In genomic region chr16:92051777-92052310, GRCm38 (mm10) we compare ENCODE assay signal across 29 mouse cellular contexts. TPM values are rescaled to one million over a fixed set of nuclear protein-coding genes. Genes with fewer than 3 reads are reported as not detected.
DNase-seq lines count a peak whose midpoint lies in the region; ATAC-seq lines count a peak whose summit lies in the region.
"Had no signal": no experiment of that assay in that cellular context is flagged by ENCODE, and none has a peak within 500 bp of the region (broad histone marks: within the 10 kb centered on the region; RNA-seq: fewer than 3 reads in every experiment).

No protein-coding gene starts in this region.

- WGBS in intestine, embryonic 16.5 days, result 77% methylated on average over 7 of the region's 7 CpGs

- DNase-seq in urinary bladder, postnatal 14 days (ENCODE audit: low spot score), result peak; percentile 34
- DNase-seq in urinary bladder, postnatal 25 days (ENCODE audit: low spot score), result no peak
- DNase-seq in frontal cortex, postnatal 14 days (ENCODE audit: low spot score in 2 of 2), result no peak
- no peak for DNase-seq in gastrocnemius, postnatal 4 days (ENCODE audit: low spot score in 2 of 2)
- DNase-seq: adrenal gland, postnatal 10 days; B cell, adult 2 months; cerebellum, adult 18-20 months; cerebellum, adult 9-10 months; cerebellum, postnatal 14 days; gastrocnemius, postnatal 14 days; heart, adult 2 months; heart, postnatal 14 days; heart, postnatal 4 days had no signal

- no peak overlapping the region for H3K4me2 ChIP-seq in intestine, embryonic 16.5 days (ENCODE audit: low read depth, low read length)
- H3K4me2 ChIP-seq: forebrain, embryonic 15.5 days; heart, embryonic 13.5 days; hindbrain, embryonic 14.5 days had no signal

- no peak for ATAC-seq in megakaryocyte, adult 5-6 weeks (ENCODE audit: poor library complexity, severe bottlenecking)
- peak; percentile 76 for ATAC-seq in intestine, embryonic 16.5 days
- ATAC-seq: forebrain, embryonic 15.5 days; hindbrain, postnatal 0 days; Patski had no signal

- peak overlapping the region; percentile 60 for H3K4me3 ChIP-seq in megakaryocyte, embryonic 14.5 days (replicated peaks)
- H3K4me3 ChIP-seq in intestine, embryonic 16.5 days (ENCODE audit: low read length), result no peak overlapping the region
- H3K4me3 ChIP-seq: forebrain, embryonic 15.5 days; heart, adult 2 months; heart, embryonic 10.5 days; heart, embryonic 13.5 days had no signal

- H3K27ac ChIP-seq in intestine, embryonic 16.5 days (ENCODE audit: low read length), result no peak overlapping the region
- H3K27ac ChIP-seq: forebrain, embryonic 15.5 days; heart, adult 2 months; heart, embryonic 10.5 days; heart, embryonic 13.5 days; hindbrain, embryonic 14.5 days; hindbrain, postnatal 0 days had no signal

- peaks cover 36% of the 10 kb centered on the region for H3K9me3 ChIP-seq in megakaryocyte, embryonic 14.5 days
- peaks cover 11% of the 10 kb centered on the region for H3K9me3 ChIP-seq in intestine, embryonic 16.5 days (ENCODE audit: control insufficient read depth, low read length)
- H3K9me3 ChIP-seq: forebrain, embryonic 15.5 days had no signal

- peaks cover 26% of the 10 kb centered on the region for H3K27me3 ChIP-seq in megakaryocyte, embryonic 14.5 days (replicated peaks)
- H3K27me3 ChIP-seq in intestine, embryonic 16.5 days (replicated peaks; ENCODE audit: control insufficient read depth, insufficient read depth, low read length), result no peaks in the 10 kb centered on the region
- H3K27me3 ChIP-seq: forebrain, embryonic 15.5 days; heart, embryonic 13.5 days; Patski had no signal

- H3K9ac ChIP-seq in intestine, embryonic 16.5 days (ENCODE audit: low read depth, low read length), result no peak overlapping the region
- H3K9ac ChIP-seq: forebrain, embryonic 15.5 days; heart, embryonic 13.5 days; hindbrain, embryonic 14.5 days had no signal

- H3K4me1 ChIP-seq in megakaryocyte, embryonic 14.5 days, result peaks cover 18% of the 10 kb centered on the region
- no peaks in the 10 kb centered on the region for H3K4me1 ChIP-seq in intestine, embryonic 16.5 days (ENCODE audit: control insufficient read depth, insufficient read depth, low read length)

- no peaks in the 10 kb centered on the region for H3K36me3 ChIP-seq in megakaryocyte, embryonic 14.5 days (replicated peaks; ENCODE audit: low read length)
- no peaks in the 10 kb centered on the region for H3K36me3 ChIP-seq in intestine, embryonic 16.5 days (ENCODE audit: control insufficient read depth, insufficient read depth, low read length)
- H3K36me3 ChIP-seq: forebrain, embryonic 15.5 days; G1E; heart, embryonic 13.5 days had no signal

RNA-seq across cellular contexts. Expression of gene Mrps6, which starts 6.2 kb away (rescaled TPM):
- 13.9 TPM in 1 of 2 replicates, not detected in the other for polyA plus RNA-seq in megakaryocyte, embryonic 14.5 days (2012; ENCODE audit: insufficient read depth, low replicate concordance)
- 8.9 and 10.2 TPM in 2 replicates for total RNA-seq in megakaryocyte, adult 5-6 weeks (2015)
- 6.6 and 12.8 TPM in 2 replicates for total RNA-seq in megakaryocyte, adult 5-6 weeks (2017)
- 93.1 and 106 TPM in 2 replicates for polyA plus RNA-seq in intestine, embryonic 16.5 days (2015; fragmentation: Nextera tagmentation; extraction: Ambion mirVana)
- 10 to 100 TPM; 20.9 to 23.8 TPM for total RNA-seq in gastrocnemius, postnatal 4 days (2021)

RNA-seq across cellular contexts. Expression of gene Gm49711, which starts 6.3 kb away (rescaled TPM):
- not detected in 2 replicates for polyA plus RNA-seq in megakaryocyte, embryonic 14.5 days (2012; ENCODE audit: insufficient read depth, low replicate concordance)
- total RNA-seq in megakaryocyte, adult 5-6 weeks (2015), result not detected in 2 replicates
- total RNA-seq in megakaryocyte, adult 5-6 weeks (2017), result not detected in 2 replicates
- not detected in 2 replicates for polyA plus RNA-seq in intestine, embryonic 16.5 days (2015; fragmentation: Nextera tagmentation; extraction: Ambion mirVana)
- under 1 TPM in 1 of 2 experiments, not detected in 1; 0.32 TPM for total RNA-seq in gastrocnemius, postnatal 4 days (2021)
- total RNA-seq: adrenal gland, adult 18-20 months; adrenal gland, postnatal 10 days; adrenal gland, postnatal 36 days; CH12.LX; G1E; gastrocnemius, adult 18-20 months; gastrocnemius, postnatal 14 days; granulocyte monocyte progenitor cell, adult 5-6 weeks; heart, adult 2 months; heart, postnatal 14 days; heart, postnatal 4 days; hindbrain, postnatal 0 days had no signal
- polyA plus RNA-seq: heart, adult 2 months; heart, embryonic 10.5 days; heart, embryonic 16.5 days had no signal

RNA-seq across cellular contexts. Expression of gene Slc5a3, which starts 6.3 kb away (rescaled TPM):
- polyA plus RNA-seq in megakaryocyte, embryonic 14.5 days (2012; ENCODE audit: insufficient read depth, low replicate concordance), result not detected in 2 replicates
- total RNA-seq in megakaryocyte, adult 5-6 weeks (2015), result 0.65 and 0.78 TPM in 2 replicates
- total RNA-seq in megakaryocyte, adult 5-6 weeks (2017), result 0.95 and 1.2 TPM in 2 replicates
- polyA plus RNA-seq in intestine, embryonic 16.5 days (2015; fragmentation: Nextera tagmentation; extraction: Ambion mirVana), result 3.2 and 3.5 TPM in 2 replicates
- 1 to 10 TPM; 5.2 to 8.8 TPM for total RNA-seq in gastrocnemius, postnatal 4 days (2021)
